Mouse (Mus musculus): ENCODE results near the gene Gnl1. TPM values are rescaled to one million over a fixed set of nuclear protein-coding genes. Genes with fewer than 3 reads are reported as not detected.
"Not testable (repeated sequence)": the region's sequence is repeated elsewhere in the genome, so short reads cannot be mapped to it uniquely, and the experiment has no call there.

The Gnl1 gene
- polyA plus RNA-seq, 1 experiment from 2014 or later: 25.1 TPM

- H3K9me3 ChIP-seq (ENCODE audit: control insufficient read depth, low read length): no peaks in the 10 kb centered on the region
- no peaks in the 10 kb centered on the region for H3K36me3 ChIP-seq (ENCODE audit: control insufficient read depth, insufficient read depth, low read length)
- 84% methylated on average over 12 of the region's 12 CpGs for WGBS
- H3K9ac ChIP-seq (ENCODE audit: low read length): no peak overlapping the region
- no peaks in the 10 kb centered on the region for H3K27me3 ChIP-seq (ENCODE audit: control insufficient read depth, insufficient read depth, low read length)
- DNase-seq (ENCODE audit: low spot score) (no peak), ATAC-seq (ENCODE audit: low FRiP score, low TSS enrichment) (no peak)
- no peaks in the 10 kb centered on the region for H3K4me1 ChIP-seq (replicated peaks; ENCODE audit: control insufficient read depth, insufficient read depth)
- no peak overlapping the region for H3K4me3 ChIP-seq (ENCODE audit: low read depth, low read length)
- TF ChIP-seq CTCF (IDR thresholded peaks at IDR 0.05; ENCODE audit: low read depth) (no peak), EP300 (optimal IDR thresholded peaks at IDR 0.05) (no peak)
- no peak overlapping the region for H3K27ac ChIP-seq (replicated peaks)
- no peak overlapping the region for H3K4me2 ChIP-seq (replicated peaks; ENCODE audit: low read depth)
Measured at GRCm38 (mm10) chr17:36001121-36001897, 21.7 kb downstream of the Gnl1 start.

- no peaks in the 10 kb centered on the region for H3K36me3 ChIP-seq (ENCODE audit: control insufficient read depth, insufficient read depth, low read length)
- no peaks in the 10 kb centered on the region for H3K9me3 ChIP-seq (ENCODE audit: control insufficient read depth, low read length)
- no peak for ATAC-seq (ENCODE audit: low FRiP score, low TSS enrichment)
- 95% methylated on average over 6 of the region's 6 CpGs for WGBS
- no peak overlapping the region for H3K4me2 ChIP-seq (replicated peaks; ENCODE audit: low read depth)
- no peak for DNase-seq (ENCODE audit: low spot score)
- H3K27me3 ChIP-seq (ENCODE audit: control insufficient read depth, insufficient read depth, low read length): no peaks in the 10 kb centered on the region
- no peak for TF ChIP-seq EP300 (optimal IDR thresholded peaks at IDR 0.05)
- TF ChIP-seq CTCF (IDR thresholded peaks at IDR 0.05; ENCODE audit: low read depth): no peak
- no peak overlapping the region for H3K27ac ChIP-seq (replicated peaks)
- H3K4me1 ChIP-seq (replicated peaks; ENCODE audit: control insufficient read depth, insufficient read depth): no peaks in the 10 kb centered on the region
- no peak overlapping the region for H3K9ac ChIP-seq (ENCODE audit: low read length)
- H3K4me3 ChIP-seq (ENCODE audit: low read depth, low read length): no peak overlapping the region
Measured at GRCm38 (mm10) chr17:36001966-36002365, 22.3 kb downstream of the Gnl1 start.

DNA sequence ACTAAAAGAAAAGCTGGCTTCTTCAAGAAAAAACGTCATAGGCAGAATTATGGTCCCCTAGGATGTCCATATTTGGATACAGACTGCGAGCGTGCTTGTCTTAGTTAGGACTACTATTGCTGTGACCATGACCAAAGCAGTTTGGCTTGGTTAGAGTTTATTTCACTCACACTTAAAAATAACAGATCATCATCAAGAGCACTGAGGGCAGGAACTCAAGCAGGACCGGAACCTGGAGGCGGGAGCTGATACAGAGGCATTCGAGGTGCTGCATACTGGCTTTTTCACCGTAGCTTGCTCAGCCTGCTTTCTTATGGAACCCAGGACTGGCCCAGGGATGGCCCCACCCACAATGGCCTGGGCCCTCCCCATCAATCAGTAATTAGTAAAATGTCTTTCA is 23.7 kb downstream of the Gnl1 start:
- ATAC-seq (ENCODE audit: low FRiP score, low TSS enrichment): no peak
- no peak for TF ChIP-seq EP300 (optimal IDR thresholded peaks at IDR 0.05)
- no peak for TF ChIP-seq CTCF (IDR thresholded peaks at IDR 0.05; ENCODE audit: low read depth)
- Histone ChIP-seq H3K36me3 (ENCODE audit: control insufficient read depth, insufficient read depth, low read length) (no peaks in the 10 kb centered on the region), H3K4me2 (replicated peaks; ENCODE audit: low read depth) (no peak overlapping the region), H3K27ac (replicated peaks) (no peak overlapping the region), H3K4me1 (replicated peaks; ENCODE audit: control insufficient read depth, insufficient read depth) (no peaks in the 10 kb centered on the region), H3K9me3 (ENCODE audit: control insufficient read depth, low read length) (no peaks in the 10 kb centered on the region), H3K9ac (ENCODE audit: low read length) (no peak overlapping the region), H3K4me3 (ENCODE audit: low read depth, low read length) (no peak overlapping the region), H3K27me3 (ENCODE audit: control insufficient read depth, insufficient read depth, low read length) (no peaks in the 10 kb centered on the region)
- WGBS: 91% methylated on average over 7 of the region's 7 CpGs
- no peak for DNase-seq (ENCODE audit: low spot score)

DNA sequence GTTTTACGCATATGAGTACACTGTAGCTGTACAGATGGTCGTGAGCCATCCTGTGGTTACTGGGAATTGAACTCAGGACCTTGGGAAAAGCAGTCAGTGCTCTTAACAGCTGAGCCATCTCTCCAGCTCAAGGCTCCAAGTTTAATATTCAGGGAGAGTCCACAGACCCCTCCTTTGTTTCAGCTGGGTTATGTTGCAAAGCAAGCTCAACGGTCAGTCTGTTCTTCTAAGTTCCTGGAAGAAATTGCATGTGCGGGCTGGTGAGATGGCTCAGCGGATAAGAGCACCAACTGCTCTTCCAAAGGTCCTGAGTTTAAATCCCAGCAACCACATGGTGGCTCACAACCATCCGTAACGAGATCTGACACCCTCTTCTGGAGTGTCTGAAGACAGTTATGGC is 24.8 kb downstream of the Gnl1 start:
- not testable (repeated sequence) for H3K36me3 ChIP-seq (ENCODE audit: control insufficient read depth, insufficient read depth, low read length); H3K4me3 ChIP-seq (ENCODE audit: low read depth, low read length); H3K4me2 ChIP-seq (replicated peaks; ENCODE audit: low read depth); H3K27ac ChIP-seq (replicated peaks); DNase-seq (ENCODE audit: low spot score); H3K9ac ChIP-seq (ENCODE audit: low read length); H3K9me3 ChIP-seq (ENCODE audit: control insufficient read depth, low read length); ATAC-seq (ENCODE audit: low FRiP score, low TSS enrichment); H3K27me3 ChIP-seq (ENCODE audit: control insufficient read depth, insufficient read depth, low read length); H3K4me1 ChIP-seq (replicated peaks; ENCODE audit: control insufficient read depth, insufficient read depth)
- WGBS: 86% methylated on average over 7 of the region's 7 CpGs

- WGBS: 89% methylated on average over 5 of the region's 5 CpGs
- Histone ChIP-seq H3K27me3 (ENCODE audit: control insufficient read depth, insufficient read depth, low read length) (no peaks in the 10 kb centered on the region), H3K9ac (ENCODE audit: low read length) (no peak overlapping the region), H3K27ac (replicated peaks) (no peak overlapping the region), H3K4me1 (replicated peaks; ENCODE audit: control insufficient read depth, insufficient read depth) (no peaks in the 10 kb centered on the region), H3K4me3 (ENCODE audit: low read depth, low read length) (no peak overlapping the region), H3K36me3 (ENCODE audit: control insufficient read depth, insufficient read depth, low read length) (peaks cover 3% of the 10 kb centered on the region; the same call in 1 of the 2 replicates), H3K9me3 (ENCODE audit: control insufficient read depth, low read length) (no peaks in the 10 kb centered on the region), H3K4me2 (replicated peaks; ENCODE audit: low read depth) (no peak overlapping the region)
- no peak; the same call in 1 of the 2 replicates for ATAC-seq (ENCODE audit: low FRiP score, low TSS enrichment)
- no peak for DNase-seq (ENCODE audit: low spot score)
- TF ChIP-seq CTCF (IDR thresholded peaks at IDR 0.05; ENCODE audit: low read depth): no peak
- no peak for TF ChIP-seq EP300 (optimal IDR thresholded peaks at IDR 0.05)
Measured at GRCm38 (mm10) chr17:36014977-36015376, 35.3 kb downstream of the Gnl1 start.

DNA sequence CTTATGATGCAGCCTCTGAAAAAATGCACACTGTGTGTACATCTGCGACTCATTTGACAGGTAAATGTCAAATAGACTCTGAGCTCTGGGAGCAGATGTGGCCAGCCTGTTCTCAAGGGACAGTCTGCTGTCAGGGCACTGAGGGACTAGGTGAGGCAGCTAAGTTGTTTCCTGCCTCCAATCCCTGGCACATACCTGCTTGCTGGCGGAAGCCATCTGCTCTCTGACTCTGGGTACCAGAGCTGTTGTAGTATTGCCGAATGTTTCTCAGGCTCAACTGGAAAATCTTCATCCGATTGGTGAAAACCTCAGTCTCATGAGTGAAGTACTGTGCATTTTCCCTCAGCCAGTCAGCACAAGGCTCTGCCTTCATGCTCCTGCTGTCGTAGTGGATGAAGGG is 37.4 kb downstream of the Gnl1 start:
- Histone ChIP-seq H3K36me3 (ENCODE audit: control insufficient read depth, insufficient read depth, low read length) (peaks cover 3% of the 10 kb centered on the region; the same call in 1 of the 2 replicates), H3K9ac (ENCODE audit: low read length) (no peak overlapping the region), H3K4me3 (ENCODE audit: low read depth, low read length) (no peak overlapping the region), H3K4me1 (replicated peaks; ENCODE audit: control insufficient read depth, insufficient read depth) (no peaks in the 10 kb centered on the region), H3K9me3 (ENCODE audit: control insufficient read depth, low read length) (no peaks in the 10 kb centered on the region), H3K27ac (replicated peaks) (no peak overlapping the region), H3K4me2 (replicated peaks; ENCODE audit: low read depth) (no peak overlapping the region), H3K27me3 (ENCODE audit: control insufficient read depth, insufficient read depth, low read length) (no peaks in the 10 kb centered on the region)
- WGBS: 85% methylated on average over 5 of the region's 5 CpGs
- no peak for DNase-seq (ENCODE audit: low spot score)
- TF ChIP-seq EP300 (optimal IDR thresholded peaks at IDR 0.05): no peak
- no peak for TF ChIP-seq CTCF (IDR thresholded peaks at IDR 0.05; ENCODE audit: low read depth)
- ATAC-seq (ENCODE audit: low FRiP score, low TSS enrichment): no peak

Data from stomach, postnatal 0 days (tissue).